Mouse (Mus musculus) kidney, postnatal 36 days (tissue): Measurements from ENCODE around the gene Wdr49.

ENCODE experiments used
- DNase-seq, 2 experiments: peaks; one replicate each; pipeline ENCODE4 v3.0.0; 2021 to 2022; ENCODE audit warnings: mixed read lengths in 2 of 2

Gene Wdr49

GRCm38 (mm10) chr3:75482056-75482455, at the start of gene Wdr49:
TSS of gene Wdr49 (minus strand) at chr3:75482156.
- no peak for DNase-seq

GRCm38 (mm10) chr3:75531074-75531473, 49.1 kb upstream of the Wdr49 start:
- DNase-seq: no peak

- no peak for DNase-seq
These were observed 40.6 kb upstream of the Wdr49 start for GRCm38 (mm10) chr3:75522527-75522926.

GRCm38 (mm10) chr3:75521314-75521713, 39.4 kb upstream of the Wdr49 start:
- no peak for DNase-seq

- DNase-seq: peak; percentile 37 to 81
These were observed 35.8 kb upstream of the Wdr49 start for GRCm38 (mm10) chr3:75517631-75518250.

GRCm38 (mm10) chr3:75498961-75499960, 17.3 kb upstream of the Wdr49 start:
- DNase-seq: no peak

- DNase-seq: peak; percentile 4 to 24
These were observed 11.0 kb upstream of the Wdr49 start for GRCm38 (mm10) chr3:75492913-75493312.

- peak; percentile 3 to 19 for DNase-seq
These were observed 6.8 kb downstream of the Wdr49 start for GRCm38 (mm10) chr3:75475106-75475505.

- DNase-seq: no peak
These were observed 7.3 kb downstream of the Wdr49 start for GRCm38 (mm10) chr3:75474657-75475056.

- DNase-seq: no peak
These were observed 13.8 kb downstream of the Wdr49 start for GRCm38 (mm10) chr3:75468154-75468553.

GRCm38 (mm10) chr3:75430564-75431181, 51.3 kb downstream of the Wdr49 start:
- DNase-seq: no peak

GRCm38 (mm10) chr3:75395918-75396317, 86.0 kb downstream of the Wdr49 start:
- no peak for DNase-seq

- no peak for DNase-seq
These were observed 86.6 kb downstream of the Wdr49 start for GRCm38 (mm10) chr3:75395121-75395895.

- no peak for DNase-seq
These were observed 87.5 kb downstream of the Wdr49 start for GRCm38 (mm10) chr3:75394487-75394886.

GRCm38 (mm10) chr3:75381776-75382175, 100.2 kb downstream of the Wdr49 start:
- no peak for DNase-seq

- no peak for DNase-seq
These were observed 128.0 kb downstream of the Wdr49 start for GRCm38 (mm10) chr3:75353972-75354371.

GRCm38 (mm10) chr3:75337196-75337595, 144.8 kb downstream of the Wdr49 start:
- DNase-seq: no peak

GRCm38 (mm10) chr3:75320999-75321398, 161.0 kb downstream of the Wdr49 start:
- DNase-seq: no peak

GRCm38 (mm10) chr3:75308861-75309260, 173.1 kb downstream of the Wdr49 start:
- no peak for DNase-seq

GRCm38 (mm10) chr3:75308228-75308627, 173.7 kb downstream of the Wdr49 start:
- DNase-seq: no peak

GRCm38 (mm10) chr3:75305584-75305983, 176.4 kb downstream of the Wdr49 start:
- peak; percentile 4 to 13 for DNase-seq

- DNase-seq: peak in 1 of 2 experiments; percentile 23
These were observed 177.3 kb downstream of the Wdr49 start for GRCm38 (mm10) chr3:75304621-75305020.

GRCm38 (mm10) chr3:75301072-75301471, 180.9 kb downstream of the Wdr49 start:
- DNase-seq: no peak
